Mouse (Mus musculus) ES-E14 (cell line): ENCODE measurements at regions not wholly inside any gene's neighbourhood (a gene's known extent, or its start where the extent isn't known, plus 50 kb on each side); places are given as distances from the start of the nearest gene placed in this dataset.

Experiments
- MAFK ChIP-seq: IDR thresholded peaks from 2 replicates; pipeline ENCODE4 v1.6.1; 2014; ENCODE audit warnings: mild to moderate bottlenecking, low read depth, low read length, inconsistent platforms; ENCODE audit not compliant: insufficient read depth
- ZNF384 ChIP-seq: IDR thresholded peaks from 2 replicates; pipeline ENCODE4 v1.6.1; 2012; ENCODE audit warnings: low read depth, low read length, inconsistent platforms

GRCm38 (mm10) chr16:21281958-21282730 lies 77.6 kb downstream of the Ephb3 start:
- TF ChIP-seq ZNF384 = no peak
- TF ChIP-seq MAFK = no peak
